Mouse (Mus musculus): ENCODE results near the gene Prune2.

DNA sequence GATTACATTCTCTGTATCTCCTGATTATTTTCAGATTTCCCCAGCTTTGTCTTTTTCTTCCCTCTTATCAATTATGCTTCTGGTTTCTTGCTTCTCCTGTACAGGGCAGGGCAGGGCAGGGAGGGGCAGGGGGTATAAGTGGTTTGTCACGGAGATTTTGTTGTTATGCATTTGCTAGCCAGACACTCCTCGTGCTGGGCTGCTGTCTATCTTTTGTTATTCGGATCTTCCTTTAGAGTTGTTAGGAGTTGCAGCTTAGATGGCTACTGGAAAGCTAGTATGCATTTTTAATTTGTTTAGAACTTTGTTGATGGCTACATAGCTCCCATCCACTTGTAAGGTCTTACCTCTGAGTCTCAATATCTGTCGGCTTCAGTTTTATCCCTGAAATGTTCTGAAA is 91.0 kb downstream of the Prune2 start:
- TF ChIP-seq CTCF (IDR thresholded peaks at IDR 0.05; ENCODE audit: extremely low read depth, insufficient read depth, insufficient read length, insufficient replicate concordance) (no peak), POLR2A (IDR thresholded peaks at IDR 0.05; ENCODE audit: low read depth, low read length) (no peak)

Measured in spleen, adult 2 months (tissue).